Mouse (Mus musculus) neural tube, embryonic 12.5 days (tissue): ENCODE results near the gene Cdc6. TPM values are rescaled to one million over a fixed set of nuclear protein-coding genes. Genes with fewer than 3 reads are reported as not detected.
"Not testable (repeated sequence)": the region's sequence is repeated elsewhere in the genome, so short reads cannot be mapped to it uniquely, and the experiment has no call there.

Source experiments
- ATAC-seq: fragments of 200-750 bp; cut with Nextera tagmentation; 2 replicates; pipeline ENCODE4 v1.8.0; 2017; ENCODE audit warnings: low read depth, mild to moderate bottlenecking, moderate TSS enrichment, moderate library complexity; ENCODE audit not compliant: low FRiP score
- H3K27ac ChIP-seq: fragments of 300-500 bp; sonication (generic); 2 replicates; pipeline ENCODE4 v1.5.1; 2016
- H3K27me3 ChIP-seq: fragments of 300-500 bp; sonication (generic); replicated peaks from 2 replicates; pipeline ENCODE4 v1.6.1; 2016; ENCODE audit warnings: mild to moderate bottlenecking
- H3K36me3 ChIP-seq: fragments of 300-500 bp; sonication (generic); 2 replicates; pipeline ENCODE4 v1.6.1; 2016; ENCODE audit warnings: mild to moderate bottlenecking
- H3K4me1 ChIP-seq: fragments of 300-500 bp; sonication (generic); 2 replicates; pipeline ENCODE4 v1.6.1; 2016
- H3K4me2 ChIP-seq: fragments of 300-500 bp; sonication (generic); replicated peaks from 2 replicates; pipeline ENCODE4 v1.6.1; 2016; ENCODE audit warnings: mild to moderate bottlenecking
- H3K4me3 ChIP-seq: fragments of 300-500 bp; sonication (generic); 2 replicates; pipeline ENCODE4 v1.5.1; 2016
- H3K9ac ChIP-seq: fragments of 300-500 bp; sonication (generic); 2 replicates; pipeline ENCODE4 v1.6.1; 2016; ENCODE audit warnings: mild to moderate bottlenecking
- H3K9me3 ChIP-seq: fragments of 300-500 bp; sonication (generic); 2 replicates; pipeline ENCODE4 v1.6.1; 2016; ENCODE audit warnings: mild to moderate bottlenecking
- WGBS: fragments of 180-500 bp; shearing (Covaris S2); methylation state at CpG from one replicate; pipeline ENCODE4 v1.1.7; 2016; 5-methylcytosine and 5-hydroxymethylcytosine counted together
- polyA plus RNA-seq: library from polyadenylated mRNA; unstranded; fragments of >200 nt; fragmentation: Nextera tagmentation; extraction: Ambion mirVana; gene quantifications from 2 replicates; pipeline ENCODE4 v1.2.1, GENCODE M21; 2016

Gene Cdc6
- polyA plus RNA-seq, 1 experiment from 2014 or later: 19.2 TPM

DNA sequence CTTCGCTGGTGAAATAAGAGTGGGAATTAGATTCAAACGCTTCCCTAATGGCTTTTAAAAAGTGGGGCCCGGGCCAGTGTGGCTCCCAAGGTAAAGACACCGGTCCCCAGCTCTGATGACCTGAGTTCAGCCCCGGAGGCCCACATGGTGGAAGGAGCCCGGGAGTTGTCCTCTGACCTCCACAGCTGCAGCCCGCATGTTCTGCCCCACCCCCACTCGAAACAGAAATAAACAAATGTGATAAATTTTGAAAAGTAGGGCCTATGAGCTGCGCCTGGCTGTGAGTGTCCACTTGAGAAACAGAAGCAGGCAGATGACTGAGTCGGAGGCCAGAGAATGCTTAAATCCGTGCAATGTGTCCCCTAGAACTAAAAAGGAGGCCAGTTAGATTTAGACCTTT, 6.6 kb downstream of the Cdc6 start:
- H3K9me3 ChIP-seq: no peaks in the 10 kb centered on the region
- no peak overlapping the region for H3K9ac ChIP-seq
- 79% methylated on average over 11 of the region's 11 CpGs for WGBS
- H3K4me3 ChIP-seq: no peak overlapping the region
- H3K36me3 ChIP-seq: peaks cover 40% of the 10 kb centered on the region
- no peaks in the 10 kb centered on the region for H3K27me3 ChIP-seq
- H3K4me2 ChIP-seq: no peak overlapping the region
- 0 out of 2 replicates have a peak, but pooled peaks cover 4% of the 10 kb centered on the region for H3K4me1 ChIP-seq
- H3K27ac ChIP-seq: no peak overlapping the region
- ATAC-seq: no peak

DNA sequence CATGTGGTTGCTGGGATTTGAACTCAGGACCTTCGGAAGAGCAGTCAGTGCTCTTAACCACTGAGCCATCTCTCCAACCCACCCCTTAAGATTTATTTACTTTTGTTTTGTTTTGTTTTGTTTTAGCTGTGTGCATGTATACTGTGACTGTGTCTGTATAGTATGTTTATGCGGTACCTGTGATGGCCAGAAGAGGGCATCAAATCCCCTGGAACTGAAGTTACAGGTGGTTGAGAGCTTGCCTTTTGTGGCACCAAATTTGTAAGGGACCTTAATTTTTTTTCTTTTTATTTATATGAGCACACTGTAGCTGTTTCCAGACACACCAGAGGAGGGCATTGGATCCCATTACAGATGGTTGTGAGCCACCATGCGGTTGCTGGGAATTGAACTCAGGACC, 8.8 kb downstream of the Cdc6 start:
- peaks cover 32% of the 10 kb centered on the region for H3K36me3 ChIP-seq
- H3K27me3 ChIP-seq, ATAC-seq, H3K9me3 ChIP-seq, H3K27ac ChIP-seq, H3K4me2 ChIP-seq, H3K9ac ChIP-seq, H3K4me1 ChIP-seq, H3K4me3 ChIP-seq: not testable (repeated sequence)
- 94% methylated on average over 3 of the region's 3 CpGs for WGBS

DNA sequence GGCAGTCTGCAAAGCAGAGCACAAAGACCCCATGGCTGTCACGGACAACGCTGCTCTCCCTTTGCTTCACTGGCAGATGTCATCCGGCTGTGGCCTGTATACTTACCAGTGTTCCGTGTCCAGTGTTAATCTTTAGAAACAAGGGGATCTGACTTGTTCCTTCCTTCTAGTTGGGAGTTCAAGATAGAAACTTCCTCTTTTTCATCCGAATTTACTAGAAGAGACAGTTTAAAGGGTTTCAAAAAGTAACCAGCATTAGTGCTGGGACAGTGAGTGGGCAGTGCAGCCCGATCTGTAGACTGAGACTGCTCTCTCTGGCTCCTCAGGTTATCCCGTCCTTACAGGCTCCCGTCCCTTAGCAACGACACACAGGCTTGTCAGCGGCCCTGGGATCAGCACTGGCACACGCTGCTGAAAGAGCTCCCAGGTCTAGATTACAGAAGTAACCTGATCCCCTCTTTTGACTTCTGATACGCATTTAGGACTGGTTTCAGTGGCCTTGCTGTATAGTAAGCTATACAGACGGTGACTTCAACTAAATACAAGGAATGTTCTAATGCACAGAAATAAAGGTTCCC, 9.9 kb downstream of the Cdc6 start:
- H3K9ac ChIP-seq: no peak overlapping the region
- H3K4me1 ChIP-seq: peaks cover 7% of the 10 kb centered on the region
- 75% methylated on average over 13 of the region's 13 CpGs for WGBS
- H3K27ac ChIP-seq: no peak overlapping the region
- H3K27me3 ChIP-seq: no peaks in the 10 kb centered on the region
- no peak overlapping the region for H3K4me2 ChIP-seq
- H3K9me3 ChIP-seq: no peaks in the 10 kb centered on the region
- ATAC-seq: no peak
- peaks cover 25% of the 10 kb centered on the region for H3K36me3 ChIP-seq
- H3K4me3 ChIP-seq: no peak overlapping the region

DNA sequence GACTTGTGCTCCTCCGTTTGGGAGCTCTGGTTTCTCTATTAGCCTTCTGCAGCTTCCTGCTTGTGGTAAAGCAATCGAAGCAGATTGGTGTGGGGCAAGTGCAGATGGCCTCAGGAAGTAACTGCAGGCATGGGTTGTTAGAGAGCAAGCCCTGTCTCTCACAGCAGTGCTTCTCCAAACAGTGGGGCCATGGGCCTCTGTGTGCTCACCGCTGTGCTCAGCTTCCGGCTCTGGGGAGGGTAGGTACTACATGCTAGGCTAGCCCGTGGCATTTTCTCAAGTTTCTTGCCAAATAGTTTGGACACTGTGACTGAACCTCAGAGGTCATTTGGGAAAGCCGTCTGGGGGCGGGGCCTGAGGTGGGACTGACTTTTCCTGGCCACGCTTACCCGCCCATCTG, 10.6 kb downstream of the Cdc6 start:
- Histone ChIP-seq H3K27ac (no peak overlapping the region), H3K9ac (no peak overlapping the region), H3K4me2 (no peak overlapping the region), H3K4me3 (no peak overlapping the region), H3K9me3 (no peaks in the 10 kb centered on the region), H3K4me1 (peaks cover 14% of the 10 kb centered on the region), H3K36me3 (peaks cover 25% of the 10 kb centered on the region), H3K27me3 (no peaks in the 10 kb centered on the region)
- WGBS: 75% methylated on average over 9 of the region's 9 CpGs
- no peak for ATAC-seq

DNA sequence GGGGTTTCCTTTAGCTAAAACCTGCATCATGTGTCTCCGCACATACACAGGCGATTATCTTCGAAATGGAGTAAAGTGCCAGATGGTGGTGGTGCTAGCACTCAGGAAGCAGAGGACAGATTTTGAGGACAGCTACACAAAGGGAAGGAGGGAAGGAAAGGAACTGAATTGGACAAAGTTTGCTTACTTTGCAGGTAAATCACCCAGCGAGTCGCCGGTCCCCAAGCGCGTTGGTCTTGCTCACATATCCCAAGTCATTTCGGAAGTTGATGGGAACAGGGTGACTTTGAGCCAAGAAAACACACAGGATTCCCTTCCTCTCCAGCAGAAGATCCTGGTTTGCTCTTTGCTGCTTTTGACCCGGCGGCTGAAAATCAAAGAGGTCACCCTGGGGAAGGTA, 11.4 kb downstream of the Cdc6 start:
- H3K4me2 ChIP-seq: no peak overlapping the region
- H3K27ac ChIP-seq: no peak overlapping the region
- no peak for ATAC-seq
- peaks cover 25% of the 10 kb centered on the region for H3K36me3 ChIP-seq
- H3K4me1 ChIP-seq: peaks cover 22% of the 10 kb centered on the region
- H3K9ac ChIP-seq: no peak overlapping the region
- H3K27me3 ChIP-seq: no peaks in the 10 kb centered on the region
- H3K4me3 ChIP-seq: no peak overlapping the region
- WGBS: 93% methylated on average over 11 of the region's 11 CpGs
- no peaks in the 10 kb centered on the region for H3K9me3 ChIP-seq

DNA sequence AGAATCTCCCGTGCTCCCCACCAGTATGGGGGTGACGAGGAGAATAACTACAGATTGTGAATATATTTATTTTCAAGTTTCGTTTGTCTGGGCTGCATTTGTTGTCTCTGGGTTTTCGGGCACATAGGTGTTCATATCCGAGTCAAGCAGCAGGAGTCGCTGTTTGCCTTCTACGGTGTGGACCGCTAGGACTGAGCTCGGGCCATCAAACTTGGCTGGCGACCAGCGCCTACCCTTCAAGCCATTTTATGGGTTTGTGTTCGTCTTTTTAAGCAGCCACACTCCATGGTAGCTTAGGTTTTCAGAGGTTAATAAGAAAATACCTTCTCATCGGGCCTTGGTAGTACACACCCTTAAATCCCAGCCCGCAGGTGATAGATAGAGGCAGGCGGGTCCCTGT, 14.2 kb downstream of the Cdc6 start:
- not testable (repeated sequence) for ATAC-seq, H3K4me3 ChIP-seq, H3K9me3 ChIP-seq, H3K9ac ChIP-seq, H3K27me3 ChIP-seq, H3K27ac ChIP-seq
- Histone ChIP-seq H3K4me1 (peaks cover 48% of the 10 kb centered on the region), H3K4me2 (0 out of 2 replicates have a peak overlapping the region, but pooled peaks have one; percentile 5), H3K36me3 (peaks cover 16% of the 10 kb centered on the region; the same call in 1 of the 2 replicates)
- 52% methylated on average over 15 of the region's 15 CpGs for WGBS

DNA sequence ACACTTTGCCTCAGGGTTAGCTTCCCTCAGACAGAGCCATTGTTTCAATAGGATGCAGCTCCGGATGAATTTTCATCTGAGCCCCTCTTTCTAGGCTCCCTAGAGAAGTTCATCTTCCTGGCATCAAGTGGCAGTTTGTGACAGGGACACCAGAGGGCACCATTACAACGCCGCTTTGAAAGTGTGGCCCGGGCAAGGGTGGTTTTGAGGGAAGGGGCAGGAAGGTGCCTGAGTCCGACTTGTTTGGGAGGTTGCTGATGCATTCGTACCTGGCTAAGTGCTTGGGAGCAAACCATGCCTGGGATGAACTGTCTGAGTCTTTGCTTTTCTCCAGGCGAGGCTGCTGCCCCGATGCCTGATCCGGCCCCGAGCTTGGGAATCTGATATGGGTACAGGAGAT, 14.7 kb downstream of the Cdc6 start:
- not testable (repeated sequence) for H3K27ac ChIP-seq, H3K27me3 ChIP-seq, H3K9ac ChIP-seq, H3K4me3 ChIP-seq, H3K9me3 ChIP-seq
- Histone ChIP-seq H3K36me3 (peaks cover 16% of the 10 kb centered on the region; the same call in 1 of the 2 replicates), H3K4me2 (peak overlapping the region; percentile 5; the same call in 1 of the 2 replicates), H3K4me1 (peaks cover 50% of the 10 kb centered on the region)
- peak; percentile 14; the same call in 1 of the 2 replicates for ATAC-seq
- 53% methylated on average over 10 of the region's 10 CpGs for WGBS

DNA sequence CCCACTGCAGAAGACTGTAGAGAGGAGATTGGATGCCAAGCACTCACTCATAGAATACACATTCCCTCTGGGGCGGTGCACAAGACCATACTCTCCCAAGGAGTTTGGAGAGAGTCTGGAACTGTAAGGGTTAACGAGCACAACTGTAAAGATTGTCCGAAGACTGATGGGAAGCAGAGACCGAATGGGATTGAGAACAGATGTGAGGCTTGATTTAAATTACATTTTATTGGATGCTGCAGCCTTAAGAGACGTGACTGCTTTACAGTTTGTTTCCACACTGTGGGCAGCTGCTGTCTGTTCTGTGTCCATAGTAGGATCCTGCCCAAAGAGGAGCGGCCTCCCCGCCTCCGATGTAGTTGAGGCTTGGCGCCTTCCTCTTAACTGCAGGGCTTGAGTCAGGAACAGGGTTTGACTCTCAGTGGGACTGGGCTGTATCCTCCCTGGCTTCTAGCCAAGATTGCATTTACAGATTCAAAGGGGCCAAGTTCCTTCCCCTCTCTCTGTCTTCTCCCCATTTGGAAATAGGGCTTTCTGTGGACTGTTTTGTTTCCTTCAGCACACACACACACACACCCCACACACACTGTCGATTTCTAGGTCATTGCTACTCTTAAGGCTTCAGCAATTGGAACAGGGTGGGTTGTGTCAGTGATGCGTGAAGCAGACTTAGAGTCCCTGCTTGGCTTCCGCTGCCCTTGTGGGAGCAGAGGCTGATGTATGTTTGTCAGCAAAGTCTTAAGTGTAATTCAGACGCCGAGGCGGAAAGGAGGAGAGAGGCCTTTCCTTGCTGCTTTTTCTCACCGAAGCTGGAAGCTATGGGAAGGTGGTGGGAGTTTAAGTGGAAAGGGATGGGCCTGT, 15.5 kb downstream of the Cdc6 start:
- H3K27me3 ChIP-seq, H3K36me3 ChIP-seq, H3K9me3 ChIP-seq, H3K4me3 ChIP-seq, H3K27ac ChIP-seq, H3K9ac ChIP-seq, ATAC-seq: not testable (repeated sequence)
- peak overlapping the region; percentile 0; the same call in 1 of the 2 replicates for H3K4me2 ChIP-seq
- WGBS: 45% methylated on average over 16 of the region's 16 CpGs
- H3K4me1 ChIP-seq: peaks cover 58% of the 10 kb centered on the region

DNA sequence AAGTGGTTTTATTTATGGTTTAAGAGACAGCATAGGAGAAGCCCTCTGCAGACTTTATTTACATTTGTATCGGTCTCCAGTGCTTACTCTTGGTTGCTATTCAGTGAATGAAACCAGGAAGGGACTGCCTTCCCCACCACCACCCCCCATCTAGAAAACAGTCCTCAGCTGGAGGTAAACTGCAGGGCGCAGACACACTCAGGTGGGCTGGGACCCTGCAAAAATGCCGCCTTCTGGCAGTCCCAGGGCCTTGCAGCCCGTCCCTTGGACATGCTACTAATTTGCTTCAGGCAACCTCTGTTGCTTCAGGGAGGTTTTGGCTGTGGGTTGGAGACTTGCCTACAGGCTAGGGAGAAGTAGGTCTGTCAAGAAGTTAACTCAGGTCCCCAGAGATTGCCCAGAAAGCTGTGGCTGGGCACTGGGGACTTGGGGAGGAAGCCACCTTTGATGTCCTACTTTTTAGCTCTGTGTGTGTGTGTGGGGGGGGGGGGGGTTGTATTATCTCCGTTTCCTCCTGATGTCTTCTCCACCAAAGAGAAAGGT, 17.1 kb downstream of the Cdc6 start:
- no peak overlapping the region for H3K4me3 ChIP-seq
- peaks cover 74% of the 10 kb centered on the region for H3K4me1 ChIP-seq
- H3K9me3 ChIP-seq: no peaks in the 10 kb centered on the region
- no peaks in the 10 kb centered on the region; the same call in 1 of the 2 replicates for H3K36me3 ChIP-seq
- H3K27ac ChIP-seq: peak overlapping the region; percentile 27; the same call in 1 of the 2 replicates
- H3K27me3 ChIP-seq: no peaks in the 10 kb centered on the region
- H3K4me2 ChIP-seq: peak overlapping the region; percentile 17; the same call in 1 of the 2 replicates
- ATAC-seq: no peak
- WGBS: 30% methylated on average over 5 of the region's 5 CpGs
- H3K9ac ChIP-seq: no peak overlapping the region

DNA sequence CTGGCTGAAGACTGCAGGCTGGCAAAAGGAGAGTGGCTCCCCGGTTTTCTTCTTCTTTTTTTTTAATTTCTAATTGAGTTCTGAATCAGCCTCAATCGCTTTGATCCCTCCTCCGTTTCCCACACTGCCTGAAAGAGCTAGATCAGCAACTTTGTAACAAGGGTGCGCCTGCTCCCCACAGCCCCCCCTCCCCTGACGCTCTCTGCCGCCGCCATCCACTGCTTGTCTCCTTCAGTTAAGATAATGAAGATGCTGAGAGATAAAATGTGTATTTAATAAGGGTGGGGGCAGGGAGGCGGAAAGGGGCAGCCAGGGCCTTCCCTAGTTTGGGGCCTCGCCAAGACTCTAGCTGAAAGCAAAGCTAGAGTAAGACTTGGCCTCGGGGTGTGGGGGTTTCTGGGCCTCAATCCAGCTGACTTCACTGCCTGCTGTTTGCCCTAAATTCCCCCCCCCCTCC, 17.7 kb downstream of the Cdc6 start:
- 5% methylated on average over 10 of the region's 10 CpGs for WGBS
- H3K36me3 ChIP-seq: no peaks in the 10 kb centered on the region
- ATAC-seq: no peak
- H3K4me3 ChIP-seq: no peak overlapping the region
- H3K4me2 ChIP-seq: peak overlapping the region; percentile 44
- H3K27ac ChIP-seq: peak overlapping the region; percentile 44; the same call in 1 of the 2 replicates
- H3K27me3 ChIP-seq: no peaks in the 10 kb centered on the region
- peaks cover 80% of the 10 kb centered on the region for H3K4me1 ChIP-seq
- no peak overlapping the region; the same call in 1 of the 2 replicates for H3K9ac ChIP-seq
- H3K9me3 ChIP-seq: no peaks in the 10 kb centered on the region

DNA sequence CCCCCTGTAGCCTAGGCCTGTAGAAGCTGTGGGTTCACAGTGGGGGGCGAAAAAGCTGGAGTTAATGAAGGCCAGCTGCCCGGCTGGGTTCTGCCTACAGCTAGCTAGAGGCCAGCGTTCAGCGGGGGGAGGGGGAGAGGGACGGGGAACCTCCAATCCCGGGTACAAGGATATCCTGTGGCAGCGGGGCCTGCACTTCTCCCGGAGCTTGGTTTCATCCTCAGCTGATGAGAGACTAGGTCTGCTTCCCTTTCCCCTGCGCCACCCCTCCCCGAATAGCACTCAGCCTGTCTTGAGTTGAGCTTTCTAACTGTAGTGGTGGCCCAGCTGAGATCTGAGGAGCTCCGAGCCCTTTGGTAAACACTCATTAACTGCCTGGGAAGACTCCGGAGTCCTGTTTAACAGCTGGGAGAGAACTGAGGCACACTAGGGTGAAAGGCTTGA, 18.3 kb downstream of the Cdc6 start:
- peak overlapping the region; percentile 44 for H3K27ac ChIP-seq
- peak; percentile 22; the same call in 1 of the 2 replicates for ATAC-seq
- peak overlapping the region; percentile 44 for H3K4me2 ChIP-seq
- no peaks in the 10 kb centered on the region for H3K36me3 ChIP-seq
- 4% methylated on average over 12 of the region's 12 CpGs for WGBS
- no peak overlapping the region for H3K4me3 ChIP-seq
- no peaks in the 10 kb centered on the region for H3K27me3 ChIP-seq
- peaks cover 86% of the 10 kb centered on the region for H3K4me1 ChIP-seq
- 0 out of 2 replicates have a peak overlapping the region, but pooled peaks have one; percentile 18 for H3K9ac ChIP-seq
- no peaks in the 10 kb centered on the region for H3K9me3 ChIP-seq

DNA sequence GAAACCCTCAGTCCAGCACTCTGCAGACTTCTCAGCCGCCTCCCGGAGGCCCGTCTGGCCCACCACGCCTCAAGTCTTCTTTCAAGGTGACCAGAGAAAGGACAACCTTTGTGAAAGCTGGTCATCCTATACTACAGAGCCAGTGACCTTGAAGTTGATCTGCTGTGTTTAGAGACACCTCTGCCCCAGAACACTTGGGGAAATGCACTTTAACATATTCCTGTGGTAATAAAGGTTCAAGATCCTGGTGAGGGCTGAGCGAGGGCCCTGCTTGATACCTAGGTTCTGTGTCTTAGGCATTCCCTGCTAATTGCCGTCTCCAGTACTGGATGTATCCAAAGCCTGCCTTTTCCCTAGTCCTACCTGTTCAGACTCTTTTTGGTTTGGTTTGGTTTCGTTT, 19.0 kb downstream of the Cdc6 start:
- no peak overlapping the region for H3K9ac ChIP-seq
- peak overlapping the region; percentile 44 for H3K4me2 ChIP-seq
- WGBS: 62% methylated on average over 7 of the region's 7 CpGs
- no peak for ATAC-seq
- no peaks in the 10 kb centered on the region for H3K27me3 ChIP-seq
- peak overlapping the region; percentile 44; the same call in 1 of the 2 replicates for H3K27ac ChIP-seq
- peaks cover 92% of the 10 kb centered on the region for H3K4me1 ChIP-seq
- H3K36me3 ChIP-seq: no peaks in the 10 kb centered on the region
- H3K4me3 ChIP-seq: no peak overlapping the region
- H3K9me3 ChIP-seq: no peaks in the 10 kb centered on the region
